1 mouse cellular context compared by ENCODE assay signal in genomic region chr3:108134701-108135100, GRCm38 (mm10).
A peak's percentile ranks its signal among the peaks of the same experiment; 100 is the strongest.
TF ChIP-seq lines count a peak whose summit lies in the region.

No protein-coding gene starts in this region.

TF ChIP-seq in CH12.LX, 34 proteins besides CTCF, POLR2A, EP300 and RAD21 (continued from another document):
- peak; percentile 85 for TF ChIP-seq MEF2A (IDR thresholded peaks at IDR 0.05; ENCODE audit: borderline replicate concordance, low read depth, low read length)
- no peak for TF ChIP-seq CHD1 (IDR thresholded peaks at IDR 0.05; ENCODE audit: low read depth, low read length)
- no peak for TF ChIP-seq MYC (IDR thresholded peaks at IDR 0.05; ENCODE audit: low read depth, low read length)
- TF ChIP-seq BHLHE40 (IDR thresholded peaks at IDR 0.05; ENCODE audit: low read depth, low read length) = peak; percentile 93
- 0 out of 2 replicates have a peak, but pooled peaks have one; percentile 27 for TF ChIP-seq NRF1 (IDR thresholded peaks at IDR 0.05; ENCODE audit: low read depth, low read length)
- TF ChIP-seq ZNF384 (IDR thresholded peaks at IDR 0.05; ENCODE audit: low read depth, low read length) = peak; percentile 95
- no peak for TF ChIP-seq E2F4 (IDR thresholded peaks at IDR 0.05; ENCODE audit: insufficient replicate concordance, low read depth, low read length)
- peak; percentile 57 for TF ChIP-seq IRF4 (IDR thresholded peaks at IDR 0.05; ENCODE audit: low read depth, low read length)
